Mouse (Mus musculus): Measurements from ENCODE around the gene Dnaaf1. TPM values are rescaled to one million over a fixed set of nuclear protein-coding genes. Genes with fewer than 3 reads are reported as not detected.

Dnaaf1 gene
- 0.11 and 0.13 TPM in 2 replicates for polyA plus RNA-seq (2016; fragmentation: Nextera tagmentation; extraction: Ambion mirVana)

DNA sequence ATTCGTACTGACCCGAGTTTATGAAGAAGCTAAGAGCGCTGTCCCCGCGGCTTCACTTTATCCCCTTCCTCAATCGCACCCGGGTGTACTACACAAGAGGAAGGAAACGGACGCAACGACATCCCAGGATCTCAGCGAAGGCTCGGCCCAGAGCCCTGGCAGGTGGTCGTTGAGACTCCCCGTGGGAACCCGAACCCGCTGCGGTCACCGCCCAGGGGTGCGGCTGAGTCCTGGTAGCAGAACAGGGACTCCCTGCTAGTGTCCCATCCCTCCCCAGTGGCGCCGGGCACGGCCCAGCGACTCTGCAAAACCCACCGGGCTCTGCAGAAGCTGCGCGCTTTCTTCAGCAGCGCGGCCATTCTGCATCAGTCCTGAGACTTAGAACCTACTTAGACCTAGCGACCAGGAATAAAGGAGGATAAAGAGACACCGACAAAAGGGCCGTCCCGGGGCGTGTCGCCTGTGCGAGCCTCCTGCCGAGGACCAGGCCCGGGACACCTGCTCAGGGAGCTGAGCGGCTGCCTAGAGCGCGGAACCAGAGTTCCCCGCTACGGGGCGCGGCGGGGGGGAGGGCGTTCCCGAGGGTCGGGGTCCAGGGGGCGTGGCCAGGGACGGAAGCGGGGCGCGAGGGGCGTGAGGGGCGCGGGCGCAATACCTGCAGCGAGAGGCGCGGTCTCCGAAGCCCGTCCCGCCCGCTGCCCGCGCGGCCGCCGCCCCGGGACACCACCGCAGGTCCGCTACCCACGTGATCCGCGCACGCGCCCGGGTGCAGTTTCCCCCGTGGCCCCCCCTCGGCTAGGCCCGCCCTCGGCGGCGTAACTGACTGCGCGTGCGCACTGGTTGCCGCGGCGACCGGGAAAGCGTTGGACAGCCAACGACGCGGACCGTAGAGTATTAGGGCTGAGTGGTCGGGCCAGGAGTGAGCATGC lies at the start of gene Dnaaf1, which contains the start of gene Hsdl1:
TSS of gene Dnaaf1 (plus strand) at position 799 of the 929 bp plus-strand sequence.
TSS of gene Hsdl1 (minus strand) at position 747 of the 929 bp plus-strand sequence.
- under 1% methylated on average over 75 of the region's 97 CpGs for WGBS (ENCODE audit: insufficient replicate concordance)

DNA sequence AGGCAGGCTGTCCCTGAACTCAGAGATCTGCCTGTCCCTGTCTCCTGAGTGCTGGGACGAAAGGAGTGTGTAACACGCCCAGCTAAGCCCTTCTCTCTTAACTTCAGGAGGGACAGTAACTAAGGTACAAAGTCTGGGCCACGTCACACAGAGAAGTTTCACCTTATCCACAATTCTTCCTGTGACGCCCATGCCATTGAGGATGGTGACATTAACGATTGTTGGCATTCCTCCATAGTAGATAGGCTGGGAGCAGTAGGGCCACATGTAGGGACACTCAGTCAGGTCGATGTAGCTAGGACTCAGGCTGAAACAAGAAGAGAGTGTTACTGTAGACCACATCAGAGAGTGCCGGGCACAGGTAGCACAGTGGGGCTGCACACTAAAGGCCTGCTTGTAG lies 46.3 kb upstream of the Dnaaf1 start:
- 80% methylated on average over 7 of the region's 7 CpGs for WGBS (ENCODE audit: insufficient replicate concordance)
- Histone ChIP-seq H3K4me1 (no peaks in the 10 kb centered on the region), H3K9me3 (replicated peaks) (no peaks in the 10 kb centered on the region), H3K27me3 (replicated peaks) (no peaks in the 10 kb centered on the region), H3K4me3 (no peak overlapping the region), H3K36me3 (peaks cover 96% of the 10 kb centered on the region), H3K9ac (no peak overlapping the region), H3K4me2 (no peak overlapping the region), H3K27ac (no peak overlapping the region)
- ATAC-seq: no peak

More for the DNA sequence above, at the start of gene Dnaaf1, which contains the start of gene Hsdl1:
- H3K9me3 ChIP-seq (replicated peaks): no peaks in the 10 kb centered on the region
- no peaks in the 10 kb centered on the region for H3K36me3 ChIP-seq
- peak within 1 kb of the TSS; percentile 85 for H3K4me3 ChIP-seq
- peak within 1 kb of the TSS; percentile 97 for H3K4me2 ChIP-seq
- peaks cover 73% of the 10 kb centered on the region for H3K4me1 ChIP-seq
- peak within 1 kb of the TSS; percentile 84 for H3K9ac ChIP-seq
- peak; percentile 88 for ATAC-seq
- H3K27ac ChIP-seq: peak within 1 kb of the TSS; percentile 79
- peaks cover 22% of the 10 kb centered on the region for H3K27me3 ChIP-seq (replicated peaks)

GRCm38 (mm10) chr8:119530937-119531336 lies 44.1 kb upstream of the Dnaaf1 start:
- H3K9ac ChIP-seq: no peak overlapping the region
- H3K27ac ChIP-seq: no peak overlapping the region
- no peak overlapping the region for H3K4me3 ChIP-seq
- 70% methylated on average over 6 of the region's 6 CpGs for WGBS (ENCODE audit: insufficient replicate concordance)
- no peak overlapping the region for H3K4me2 ChIP-seq
- ATAC-seq: no peak
- H3K4me1 ChIP-seq: no peaks in the 10 kb centered on the region
- no peaks in the 10 kb centered on the region for H3K9me3 ChIP-seq (replicated peaks)
- no peaks in the 10 kb centered on the region for H3K27me3 ChIP-seq (replicated peaks)
- peaks cover 96% of the 10 kb centered on the region for H3K36me3 ChIP-seq

DNA sequence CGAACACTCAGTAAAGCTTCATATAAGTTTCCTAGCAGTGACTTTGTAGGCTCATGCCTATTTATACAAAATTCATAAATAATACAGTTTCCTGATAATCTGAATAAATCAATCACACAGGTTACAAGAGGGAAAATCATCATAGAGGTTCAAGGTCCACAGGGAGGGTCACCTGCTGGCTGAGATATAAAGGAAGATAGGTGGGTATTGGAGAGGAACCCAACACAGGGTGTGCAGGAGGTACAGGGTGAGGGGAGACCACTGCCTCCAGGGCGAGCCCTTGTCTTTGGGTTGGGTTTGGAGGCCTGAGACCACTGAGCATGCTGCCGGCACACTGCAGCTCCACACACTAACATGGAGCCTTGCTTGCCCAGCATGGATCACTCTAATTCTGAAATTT lies 43.6 kb upstream of the Dnaaf1 start:
- Histone ChIP-seq H3K4me2 (no peak overlapping the region), H3K9ac (no peak overlapping the region), H3K4me3 (no peak overlapping the region), H3K27ac (no peak overlapping the region), H3K27me3 (replicated peaks) (no peaks in the 10 kb centered on the region), H3K9me3 (replicated peaks) (no peaks in the 10 kb centered on the region), H3K36me3 (peaks cover 100% of the 10 kb centered on the region), H3K4me1 (no peaks in the 10 kb centered on the region)
- 86% methylated on average over 3 of the region's 3 CpGs for WGBS (ENCODE audit: insufficient replicate concordance)
- no peak for ATAC-seq

GRCm38 (mm10) chr8:119531973-119532372 lies 43.1 kb upstream of the Dnaaf1 start:
- Histone ChIP-seq H3K9ac (no peak overlapping the region), H3K4me2 (no peak overlapping the region), H3K27ac (no peak overlapping the region), H3K4me3 (no peak overlapping the region), H3K36me3 (peaks cover 100% of the 10 kb centered on the region), H3K27me3 (replicated peaks) (no peaks in the 10 kb centered on the region), H3K9me3 (replicated peaks) (no peaks in the 10 kb centered on the region), H3K4me1 (no peaks in the 10 kb centered on the region)
- ATAC-seq: no peak
- 87% methylated on average over 9 of the region's 9 CpGs for WGBS (ENCODE audit: insufficient replicate concordance)

DNA sequence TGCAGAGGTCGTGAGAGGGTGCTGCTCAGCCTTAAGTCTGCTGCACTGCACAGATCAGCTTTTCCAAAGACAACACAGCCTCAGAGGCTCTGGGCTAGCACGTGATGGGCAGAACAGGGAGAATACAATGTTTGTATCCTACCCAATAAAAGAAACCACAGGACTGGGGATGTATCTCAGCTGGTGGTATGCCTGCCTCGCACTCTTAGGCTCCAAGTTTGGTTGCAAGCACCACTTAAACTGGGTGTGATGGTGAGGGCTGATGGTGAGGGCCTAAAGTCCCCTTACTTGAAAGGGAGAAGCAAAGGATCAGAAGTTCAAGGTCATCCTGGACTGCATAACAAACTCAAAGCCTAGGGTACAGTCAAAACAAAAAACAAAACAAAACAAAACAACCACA lies 30.4 kb upstream of the Dnaaf1 start:
- Histone ChIP-seq H3K4me1 (no peaks in the 10 kb centered on the region), H3K4me3 (no peak overlapping the region), H3K9ac (no peak overlapping the region), H3K36me3 (peaks cover 95% of the 10 kb centered on the region), H3K27ac (no peak overlapping the region), H3K27me3 (replicated peaks) (no peaks in the 10 kb centered on the region), H3K4me2 (no peak overlapping the region), H3K9me3 (replicated peaks) (no peaks in the 10 kb centered on the region)
- WGBS (ENCODE audit: insufficient replicate concordance): 81% methylated on average over 3 of the region's 3 CpGs
- no peak for ATAC-seq

- ATAC-seq: no peak
- H3K4me1 ChIP-seq: 0 out of 2 replicates have a peak, but pooled peaks cover under 1% of the 10 kb centered on the region
- no peak overlapping the region for H3K4me2 ChIP-seq
- no peaks in the 10 kb centered on the region for H3K27me3 ChIP-seq (replicated peaks)
- peaks cover 90% of the 10 kb centered on the region for H3K36me3 ChIP-seq
- H3K4me3 ChIP-seq: no peak overlapping the region
- H3K9ac ChIP-seq: no peak overlapping the region
- no peak overlapping the region for H3K27ac ChIP-seq
- WGBS (ENCODE audit: insufficient replicate concordance): 80% methylated on average over 6 of the region's 6 CpGs
- H3K9me3 ChIP-seq (replicated peaks): no peaks in the 10 kb centered on the region
Measured at GRCm38 (mm10) chr8:119545180-119545579, 29.9 kb upstream of the Dnaaf1 start.

- H3K36me3 ChIP-seq: peaks cover 84% of the 10 kb centered on the region
- no peaks in the 10 kb centered on the region for H3K9me3 ChIP-seq (replicated peaks)
- no peak overlapping the region for H3K4me2 ChIP-seq
- no peaks in the 10 kb centered on the region for H3K27me3 ChIP-seq (replicated peaks)
- no peak overlapping the region for H3K27ac ChIP-seq
- H3K9ac ChIP-seq: no peak overlapping the region
- no peak for ATAC-seq
- H3K4me3 ChIP-seq: no peak overlapping the region
- WGBS (ENCODE audit: insufficient replicate concordance): 91% methylated on average over 6 of the region's 6 CpGs
- peaks cover 6% of the 10 kb centered on the region for H3K4me1 ChIP-seq
Measured at GRCm38 (mm10) chr8:119545791-119546190, 29.2 kb upstream of the Dnaaf1 start.

DNA sequence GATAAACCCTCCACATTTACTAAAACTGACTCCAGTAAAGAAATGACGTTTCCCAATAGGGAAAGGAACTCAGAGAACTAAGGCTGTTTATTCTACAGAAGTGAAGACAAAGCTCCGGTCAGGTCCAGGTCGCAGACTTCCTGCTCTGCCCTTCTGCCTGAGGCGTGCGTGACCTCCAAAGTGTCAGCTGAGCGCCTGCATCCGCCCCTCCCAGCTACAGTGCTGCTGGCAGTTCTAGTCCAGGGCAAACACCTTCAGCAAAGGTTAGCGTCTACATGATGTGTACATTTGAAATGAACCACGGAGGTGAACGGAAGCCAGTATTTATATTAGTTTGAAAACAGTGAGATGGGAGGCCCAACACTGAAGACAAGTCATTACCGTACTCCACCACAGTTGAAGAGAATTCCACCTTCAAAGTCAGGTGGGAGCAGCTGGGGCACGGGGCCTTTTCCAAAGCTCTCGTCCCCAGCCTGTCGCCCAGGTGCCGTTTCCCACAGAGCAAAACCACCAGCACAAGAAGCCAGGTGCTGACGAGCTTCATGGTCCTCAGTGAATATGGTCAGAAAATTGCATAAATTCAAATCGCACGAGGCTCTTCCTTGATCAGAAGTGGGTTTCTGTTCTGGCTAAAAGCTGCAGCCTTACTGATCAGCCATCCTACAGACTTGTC lies 27.9 kb upstream of the Dnaaf1 start:
- Histone ChIP-seq H3K4me1 (peaks cover 20% of the 10 kb centered on the region), H3K9me3 (replicated peaks) (no peaks in the 10 kb centered on the region), H3K27ac (no peak overlapping the region), H3K27me3 (replicated peaks) (no peaks in the 10 kb centered on the region), H3K36me3 (peaks cover 70% of the 10 kb centered on the region), H3K9ac (no peak overlapping the region), H3K4me2 (no peak overlapping the region), H3K4me3 (no peak overlapping the region)
- 85% methylated on average over 18 of the region's 18 CpGs for WGBS (ENCODE audit: insufficient replicate concordance)
- ATAC-seq: no peak

DNA sequence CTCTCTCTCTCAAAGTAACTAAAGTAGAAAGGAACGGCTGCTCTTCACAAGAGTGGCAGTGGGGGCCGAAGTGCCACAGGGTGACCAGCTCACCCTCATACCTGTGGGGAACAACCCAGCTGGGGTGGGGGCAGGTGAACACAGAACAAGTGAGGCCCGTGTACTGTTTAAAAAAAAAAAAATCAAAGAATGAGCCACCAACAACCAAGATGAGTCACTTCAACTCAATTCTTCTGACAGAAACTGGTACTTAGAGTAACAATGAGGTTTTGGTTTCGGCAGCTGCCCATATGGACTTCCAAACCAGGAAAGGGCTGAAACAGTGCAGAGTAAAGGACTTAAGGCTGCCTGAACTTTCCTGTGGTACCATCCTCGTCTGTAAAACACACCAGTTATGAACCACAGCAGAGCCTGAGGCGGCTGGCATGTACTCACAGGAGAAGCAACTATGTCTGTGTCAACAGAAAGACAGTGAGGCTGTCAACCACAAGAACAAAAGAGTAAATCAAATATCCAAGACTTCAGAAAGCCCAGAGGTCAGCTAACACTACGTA lies 26.4 kb upstream of the Dnaaf1 start:
- H3K4me2 ChIP-seq: no peak overlapping the region
- 70% methylated on average over 7 of the region's 7 CpGs for WGBS (ENCODE audit: insufficient replicate concordance)
- H3K27ac ChIP-seq: no peak overlapping the region
- H3K9me3 ChIP-seq (replicated peaks): no peaks in the 10 kb centered on the region
- no peak overlapping the region for H3K9ac ChIP-seq
- no peak for ATAC-seq
- H3K4me3 ChIP-seq: no peak overlapping the region
- H3K27me3 ChIP-seq (replicated peaks): no peaks in the 10 kb centered on the region
- H3K4me1 ChIP-seq: peaks cover 33% of the 10 kb centered on the region
- peaks cover 55% of the 10 kb centered on the region for H3K36me3 ChIP-seq

DNA sequence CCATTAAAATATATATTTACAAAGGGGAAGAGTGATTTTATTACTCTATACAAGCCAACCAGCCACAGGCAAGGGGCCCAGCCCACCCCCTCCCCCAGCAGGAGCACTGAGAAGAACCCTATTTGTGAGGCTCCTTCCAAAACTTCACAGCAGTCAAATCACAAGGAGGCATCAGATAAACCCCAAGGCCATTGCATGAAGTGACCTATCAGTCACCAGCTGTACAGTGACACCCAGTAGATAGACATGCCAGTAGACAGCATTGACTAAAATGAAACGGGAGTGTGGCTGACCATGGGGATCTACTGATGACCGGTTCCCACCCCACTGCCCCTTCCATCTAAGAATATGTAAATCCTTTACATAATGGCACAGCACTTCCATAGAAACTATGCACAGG lies 22.1 kb upstream of the Dnaaf1 start:
- H3K4me3 ChIP-seq: no peak overlapping the region
- peak; percentile 46; the same call in 1 of the 2 replicates for ATAC-seq
- 34% methylated on average over 2 of the region's 2 CpGs for WGBS (ENCODE audit: insufficient replicate concordance)
- peak overlapping the region; percentile 33 for H3K4me2 ChIP-seq
- H3K9me3 ChIP-seq (replicated peaks): no peaks in the 10 kb centered on the region
- no peaks in the 10 kb centered on the region for H3K27me3 ChIP-seq (replicated peaks)
- no peak overlapping the region for H3K27ac ChIP-seq
- peaks cover 25% of the 10 kb centered on the region for H3K36me3 ChIP-seq
- peaks cover 74% of the 10 kb centered on the region for H3K4me1 ChIP-seq
- peak overlapping the region; percentile 46; the same call in 1 of the 2 replicates for H3K9ac ChIP-seq

GRCm38 (mm10) chr8:119555861-119556260 lies 19.2 kb upstream of the Dnaaf1 start:
- Histone ChIP-seq H3K36me3 (peaks cover 13% of the 10 kb centered on the region), H3K9me3 (replicated peaks) (no peaks in the 10 kb centered on the region), H3K4me1 (peaks cover 75% of the 10 kb centered on the region), H3K4me2 (no peak overlapping the region), H3K4me3 (no peak overlapping the region), H3K27ac (no peak overlapping the region), H3K9ac (no peak overlapping the region), H3K27me3 (replicated peaks) (no peaks in the 10 kb centered on the region)
- ATAC-seq: no peak
- 83% methylated on average over 6 of the region's 6 CpGs for WGBS (ENCODE audit: insufficient replicate concordance)
